Mouse (Mus musculus) liver, adult 2 months (tissue): ENCODE data around the gene Map3k11. TPM values are rescaled to one million over a fixed set of nuclear protein-coding genes. Genes with fewer than 3 reads are reported as not detected.

Source experiments
- DNase-seq: peaks from one replicate; pipeline ENCODE4 v3.0.0-alpha.2; 2011; ENCODE audit warnings: low read depth, low spot score; ENCODE audit errors: extremely low read depth
- H3K27ac ChIP-seq: fragments of 200-500 bp; replicated peaks from 2 replicates; pipeline ENCODE4 v1.5.1; 2012; ENCODE audit warnings: low read depth, mild to moderate bottlenecking, control low read depth, inconsistent platforms, low read length; ENCODE audit not compliant: insufficient read depth
- H3K27me3 ChIP-seq: fragments of 200-500 bp; 2 replicates; pipeline ENCODE4 v1.6.1; 2012; ENCODE audit warnings: mild to moderate bottlenecking, moderate library complexity, low read length, inconsistent platforms; ENCODE audit not compliant: control insufficient read depth, insufficient read depth
- H3K36me3 ChIP-seq: fragments of 200-500 bp; 2 replicates; pipeline ENCODE4 v1.6.1; 2012; ENCODE audit warnings: low read length, inconsistent platforms; ENCODE audit not compliant: control insufficient read depth, insufficient read depth
- H3K4me1 ChIP-seq: fragments of 200-500 bp; 2 replicates; pipeline ENCODE4 v1.6.1; 2011; ENCODE audit warnings: low read length; ENCODE audit not compliant: control insufficient read depth, insufficient read depth
- H3K4me3 ChIP-seq: fragments of 200-500 bp; 2 replicates; pipeline ENCODE4 v1.5.1; 2011; ENCODE audit warnings: low read depth, mild to moderate bottlenecking, control low read depth, low read length, moderate library complexity; ENCODE audit not compliant: insufficient read depth
- H3K79me2 ChIP-seq: fragments of 200-500 bp; 2 replicates; pipeline ENCODE4 v1.6.1; 2012; ENCODE audit warnings: inconsistent platforms, mild to moderate bottlenecking, low read length, moderate library complexity; ENCODE audit not compliant: control insufficient read depth, insufficient read depth
- H3K9ac ChIP-seq: fragments of 200-500 bp; 2 replicates; pipeline ENCODE4 v1.6.1; 2012; ENCODE audit warnings: low read depth, mild to moderate bottlenecking, control low read depth, inconsistent platforms, low read length
- CTCF ChIP-seq: fragments of 200-500 bp; IDR thresholded peaks from 2 replicates; pipeline ENCODE4 v1.5.1; 2011; ENCODE audit warnings: low read depth, low read length, control low read depth
- POLR2A ChIP-seq: fragments of 200-500 bp; IDR thresholded peaks from 2 replicates; pipeline ENCODE4 v1.6.1; 2011; ENCODE audit warnings: low read length, control low read depth; ENCODE audit not compliant: insufficient read depth; ENCODE audit errors: extremely low read depth
- WGBS: fragments of 180-500 bp; shearing (Covaris S2); methylation state at CpG from one replicate; pipeline ENCODE4 v1.1.7; 2018; 5-methylcytosine and 5-hydroxymethylcytosine counted together
- polyA plus RNA-seq: library from polyadenylated mRNA; depleted of rRNA; stranded (reverse); fragments of >200 nt; gene quantifications from 2 replicates; pipeline ENCODE4 v1.2.3, GENCODE M21; 2012
- total RNA-seq: library from RNA; depleted of rRNA; stranded (reverse); fragments of >200 nt; gene quantifications from 2 replicates; pipeline ENCODE4 v1.2.3, GENCODE M21; 2014

The Map3k11 gene
- total and polyA plus RNA-seq, 2 experiments = 10.2 to 53.6 TPM

GRCm38 (mm10) chr19:5646731-5647330 lies 41.7 kb upstream of the Map3k11 start:
- DNase-seq = no peak
- Histone ChIP-seq H3K27me3 (no peaks in the 10 kb centered on the region), H3K4me3 (no peak overlapping the region), H3K79me2 (no peaks in the 10 kb centered on the region), H3K27ac (no peak overlapping the region), H3K9ac (no peak overlapping the region), H3K4me1 (peaks cover 17% of the 10 kb centered on the region), H3K36me3 (peaks cover 33% of the 10 kb centered on the region)
- WGBS = 95% methylated on average over 8 of the region's 8 CpGs
- TF ChIP-seq CTCF (no peak), POLR2A (no peak)

GRCm38 (mm10) chr19:5647791-5648190 lies 40.8 kb upstream of the Map3k11 start:
- TF ChIP-seq POLR2A (no peak), CTCF (no peak)
- Histone ChIP-seq H3K4me3 (no peak overlapping the region), H3K9ac (no peak overlapping the region), H3K27me3 (no peaks in the 10 kb centered on the region), H3K4me1 (peaks cover 17% of the 10 kb centered on the region), H3K79me2 (no peaks in the 10 kb centered on the region), H3K27ac (no peak overlapping the region), H3K36me3 (peaks cover 26% of the 10 kb centered on the region)
- DNase-seq = no peak
- WGBS = 90% methylated on average over 6 of the region's 6 CpGs

DNA sequence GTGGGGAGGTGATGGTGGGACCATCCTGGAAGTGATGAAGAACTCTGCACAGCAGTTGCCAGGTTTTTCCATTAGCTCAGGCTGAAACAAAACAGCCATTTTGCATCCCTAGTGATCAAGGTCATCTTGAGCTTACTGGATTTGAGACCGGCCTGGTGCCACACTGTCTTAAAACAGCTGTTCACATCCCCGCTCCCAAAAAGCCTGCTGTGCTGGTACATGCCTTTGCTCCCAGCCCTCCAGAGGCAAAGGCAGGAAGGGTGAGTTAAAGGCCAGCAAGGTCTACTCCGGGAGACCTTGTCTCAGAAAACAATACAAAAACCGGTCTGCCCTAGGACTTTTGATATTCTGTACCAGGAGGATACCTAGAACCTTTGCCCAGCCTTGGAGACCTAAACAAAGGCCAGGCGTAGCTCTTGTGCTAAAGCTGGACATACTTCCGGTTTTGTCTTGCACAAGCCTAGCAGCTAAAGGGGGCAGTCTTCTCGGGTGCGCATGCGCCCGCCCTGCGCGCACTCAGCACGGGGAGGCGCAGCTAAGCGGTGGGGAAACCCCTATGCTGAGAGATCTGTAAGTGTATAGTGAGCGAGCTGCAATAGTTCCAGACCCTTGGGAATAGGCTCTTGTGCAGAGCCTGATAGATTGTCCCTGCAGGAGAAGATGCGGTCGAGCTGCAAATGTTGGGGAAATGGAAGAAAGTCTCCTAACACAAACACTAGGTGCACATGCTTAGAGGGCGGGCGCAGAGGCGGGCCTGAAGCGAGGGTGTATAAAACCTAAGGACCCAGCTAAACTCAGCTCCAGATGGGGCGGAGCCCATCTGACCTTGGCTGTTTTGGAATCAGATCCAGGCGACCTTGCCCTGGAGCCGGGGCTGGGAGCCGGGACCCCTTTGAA lies 39.9 kb upstream of the Map3k11 start:
- H3K36me3 ChIP-seq = peaks cover 24% of the 10 kb centered on the region; the same call in 1 of the 2 replicates
- peak; percentile 77 for DNase-seq
- no peaks in the 10 kb centered on the region for H3K79me2 ChIP-seq
- H3K27ac ChIP-seq = peak overlapping the region; percentile 73
- no peaks in the 10 kb centered on the region for H3K27me3 ChIP-seq
- WGBS = 5% methylated on average over 26 of the region's 26 CpGs
- H3K9ac ChIP-seq = peak overlapping the region; percentile 50
- peak overlapping the region; percentile 28; the same call in 1 of the 2 replicates for H3K4me3 ChIP-seq
- peaks cover 17% of the 10 kb centered on the region for H3K4me1 ChIP-seq
- TF ChIP-seq CTCF = no peak
- TF ChIP-seq POLR2A = no peak

- Histone ChIP-seq H3K4me1 (peaks cover 17% of the 10 kb centered on the region), H3K4me3 (peak overlapping the region; percentile 28; the same call in 1 of the 2 replicates)
- peak; percentile 70 for DNase-seq
Measured at GRCm38 (mm10) chr19:5649298-5649741, 39.2 kb upstream of the Map3k11 start.

GRCm38 (mm10) chr19:5651502-5652274 lies 36.9 kb upstream of the Map3k11 start:
- Histone ChIP-seq H3K9ac (no peak overlapping the region), H3K27me3 (no peaks in the 10 kb centered on the region), H3K27ac (no peak overlapping the region), H3K4me3 (no peak overlapping the region), H3K79me2 (no peaks in the 10 kb centered on the region), H3K4me1 (peaks cover 17% of the 10 kb centered on the region), H3K36me3 (no peaks in the 10 kb centered on the region; the same call in 1 of the 2 replicates)
- 87% methylated on average over 13 of the region's 13 CpGs for WGBS
- no peak for DNase-seq
- no peak for TF ChIP-seq POLR2A
- TF ChIP-seq CTCF = no peak

More at GRCm38 (mm10) chr19:5649298-5649741, 39.2 kb upstream of the Map3k11 start:
- Histone ChIP-seq H3K27ac (peak overlapping the region; percentile 73), H3K36me3 (peaks cover 18% of the 10 kb centered on the region; the same call in 1 of the 2 replicates), H3K79me2 (no peaks in the 10 kb centered on the region), H3K27me3 (no peaks in the 10 kb centered on the region), H3K9ac (peak overlapping the region; percentile 36)
- TF ChIP-seq POLR2A = no peak
- no peak for TF ChIP-seq CTCF
- WGBS = 22% methylated on average over 6 of the region's 6 CpGs
